Mouse (Mus musculus): ENCODE measurements around the gene Arhgap20. TPM values are rescaled to one million over a fixed set of nuclear protein-coding genes. Genes with fewer than 3 reads are reported as not detected.

Gene Arhgap20
- polyA plus RNA-seq, 1 experiment from 2014 or later: 1.7 TPM

Other genes with a start within 250 kb of the Arhgap20 start
- 90.2 and 95.5 TPM in 2 replicates for gene Fdx1, start 198.2 kb downstream of the Arhgap20 start, polyA plus RNA-seq (2015; fragmentation: Nextera tagmentation; extraction: Ambion mirVana)